Comparison of ENCODE assay signal across 24 mouse cellular contexts in genomic region chr19:32129281-32129680, GRCm38 (mm10).
"Had no signal": no experiment of that assay in that cellular context is flagged by ENCODE, and none has a peak within 500 bp of the region (broad histone marks: within the 10 kb centered on the region; RNA-seq: fewer than 3 reads in every experiment).

No protein-coding gene starts in this region.

- ATAC-seq: hindbrain, postnatal 0 days; liver, embryonic 12.5 days had no signal

- H3K4me2 ChIP-seq: heart, embryonic 13.5 days; heart, embryonic 15.5 days; hindbrain, embryonic 13.5 days; hindbrain, embryonic 15.5 days; kidney, embryonic 15.5 days; limb, embryonic 13.5 days; limb, embryonic 15.5 days; liver, embryonic 12.5 days had no signal

- DNase-seq: gastrocnemius, postnatal 14 days; gastrocnemius, postnatal 36 days; heart, adult 18-20 months; heart, postnatal 14 days; heart, postnatal 36 days; kidney, adult 18-20 months; kidney, adult 8-10 months; kidney, postnatal 14 days; kidney, postnatal 36 days; layer of hippocampus, adult 9-11 months; layer of hippocampus, postnatal 36 days; left cerebral cortex, postnatal 4 days had no signal

- H3K36me3 ChIP-seq: hindbrain, embryonic 13.5 days; hindbrain, embryonic 15.5 days had no signal

- H3K4me3 ChIP-seq: heart, embryonic 10.5 days; heart, embryonic 13.5 days; heart, embryonic 15.5 days; hindbrain, embryonic 13.5 days; hindbrain, embryonic 15.5 days; kidney, embryonic 15.5 days; limb, embryonic 13.5 days; limb, embryonic 15.5 days; liver, embryonic 12.5 days had no signal

- H3K27ac ChIP-seq: heart, embryonic 10.5 days; heart, embryonic 13.5 days; heart, embryonic 15.5 days; hindbrain, embryonic 13.5 days; hindbrain, embryonic 15.5 days; hindbrain, postnatal 0 days; kidney, embryonic 15.5 days; kidney, postnatal 0 days; limb, embryonic 13.5 days; limb, embryonic 15.5 days; liver, embryonic 12.5 days; liver, embryonic 14.5 days had no signal

- H3K9ac ChIP-seq: heart, embryonic 13.5 days; heart, embryonic 15.5 days; hindbrain, embryonic 13.5 days; hindbrain, embryonic 15.5 days; kidney, embryonic 15.5 days; limb, embryonic 13.5 days; limb, embryonic 15.5 days; liver, embryonic 12.5 days; liver, embryonic 14.5 days had no signal

- H3K27me3 ChIP-seq: heart, embryonic 13.5 days; heart, embryonic 15.5 days; hindbrain, embryonic 13.5 days; hindbrain, embryonic 15.5 days; kidney, embryonic 15.5 days; limb, embryonic 13.5 days; limb, embryonic 15.5 days; liver, embryonic 12.5 days had no signal

- H3K9me3 ChIP-seq: heart, embryonic 10.5 days; heart, embryonic 13.5 days; heart, embryonic 15.5 days; hindbrain, embryonic 13.5 days; hindbrain, embryonic 15.5 days; kidney, embryonic 15.5 days; limb, embryonic 13.5 days; limb, embryonic 15.5 days; liver, embryonic 12.5 days had no signal

- H3K4me1 ChIP-seq: heart, embryonic 15.5 days; hindbrain, embryonic 13.5 days; hindbrain, embryonic 15.5 days; kidney, embryonic 15.5 days; liver, embryonic 12.5 days had no signal
